Mouse (Mus musculus): ENCODE measurements around the gene Ddx56. TPM values are rescaled to one million over a fixed set of nuclear protein-coding genes. Genes with fewer than 3 reads are reported as not detected.

Ddx56 gene
- polyA plus RNA-seq, 1 experiment from 2014 or later, result 112 TPM

- 92% methylated on average over 2 of the region's 2 CpGs for WGBS
- H3K9me3 ChIP-seq (ENCODE audit: control insufficient read depth, low read length), result no peaks in the 10 kb centered on the region
- H3K36me3 ChIP-seq (ENCODE audit: control insufficient read depth, insufficient read depth, low read length), result peaks cover 17% of the 10 kb centered on the region
- H3K9ac ChIP-seq (ENCODE audit: low read depth, low read length), result no peak overlapping the region
- H3K4me3 ChIP-seq (ENCODE audit: low read length), result no peak overlapping the region
- ATAC-seq (ENCODE audit: low FRiP score, low TSS enrichment), result no peak
- H3K27me3 ChIP-seq (ENCODE audit: control insufficient read depth, insufficient read depth, low read length), result no peaks in the 10 kb centered on the region
- H3K4me2 ChIP-seq (replicated peaks; ENCODE audit: low read depth, low read length), result no peak overlapping the region
- no peaks in the 10 kb centered on the region for H3K4me1 ChIP-seq (ENCODE audit: control insufficient read depth, insufficient read depth, low read length)
- H3K27ac ChIP-seq (ENCODE audit: low read depth, low read length), result no peak overlapping the region
Observed at GRCm38 (mm10) chr11:6293601-6294000, 26.0 kb upstream of the Ddx56 start.

- Histone ChIP-seq H3K9ac (ENCODE audit: low read depth, low read length) (no peak overlapping the region), H3K4me3 (ENCODE audit: low read length) (peak overlapping the region; percentile 90), H3K36me3 (ENCODE audit: control insufficient read depth, insufficient read depth, low read length) (peaks cover 11% of the 10 kb centered on the region), H3K27me3 (ENCODE audit: control insufficient read depth, insufficient read depth, low read length) (no peaks in the 10 kb centered on the region), H3K27ac (ENCODE audit: low read depth, low read length) (0 out of 2 replicates have a peak overlapping the region, but pooled peaks have one; percentile 89), H3K4me1 (ENCODE audit: control insufficient read depth, insufficient read depth, low read length) (no peaks in the 10 kb centered on the region), H3K4me2 (replicated peaks; ENCODE audit: low read depth, low read length) (peak overlapping the region; percentile 88), H3K9me3 (ENCODE audit: control insufficient read depth, low read length) (no peaks in the 10 kb centered on the region)
- ATAC-seq (ENCODE audit: low FRiP score, low TSS enrichment), result no peak
- 92% methylated on average over 4 of the region's 4 CpGs for WGBS
Observed at GRCm38 (mm10) chr11:6292988-6293349, 25.4 kb upstream of the Ddx56 start.

GRCm38 (mm10) chr11:6292116-6292987 is 24.8 kb upstream of the Ddx56 start:
- ATAC-seq (ENCODE audit: low FRiP score, low TSS enrichment), result no peak; the same call in 1 of the 2 replicates
- Histone ChIP-seq H3K9ac (ENCODE audit: low read depth, low read length) (peak overlapping the region; percentile 78), H3K36me3 (ENCODE audit: control insufficient read depth, insufficient read depth, low read length) (peaks cover 5% of the 10 kb centered on the region), H3K4me1 (ENCODE audit: control insufficient read depth, insufficient read depth, low read length) (no peaks in the 10 kb centered on the region), H3K4me3 (ENCODE audit: low read length) (peak overlapping the region; percentile 90), H3K9me3 (ENCODE audit: control insufficient read depth, low read length) (no peaks in the 10 kb centered on the region), H3K4me2 (replicated peaks; ENCODE audit: low read depth, low read length) (peak overlapping the region; percentile 88), H3K27ac (ENCODE audit: low read depth, low read length) (peak overlapping the region; percentile 89), H3K27me3 (ENCODE audit: control insufficient read depth, insufficient read depth, low read length) (no peaks in the 10 kb centered on the region)
- WGBS, result 15% methylated on average over 33 of the region's 33 CpGs

GRCm38 (mm10) chr11:6291401-6292115 is 24.0 kb upstream of the Ddx56 start, which contains the start of gene Ogdh:
TSS of gene Ogdh (plus strand) at chr11:6291633.
- peak within 1 kb of the TSS; percentile 90 for H3K4me3 ChIP-seq (ENCODE audit: low read length)
- H3K9me3 ChIP-seq (ENCODE audit: control insufficient read depth, low read length), result no peaks in the 10 kb centered on the region
- H3K36me3 ChIP-seq (ENCODE audit: control insufficient read depth, insufficient read depth, low read length), result no peaks in the 10 kb centered on the region
- ATAC-seq (ENCODE audit: low FRiP score, low TSS enrichment), result peak; percentile 99
- peak within 1 kb of the TSS; percentile 78 for H3K9ac ChIP-seq (ENCODE audit: low read depth, low read length)
- no peaks in the 10 kb centered on the region for H3K27me3 ChIP-seq (ENCODE audit: control insufficient read depth, insufficient read depth, low read length)
- peak within 1 kb of the TSS; percentile 89 for H3K27ac ChIP-seq (ENCODE audit: low read depth, low read length)
- H3K4me2 ChIP-seq (replicated peaks; ENCODE audit: low read depth, low read length), result peak within 1 kb of the TSS; percentile 88
- WGBS, result under 1% methylated on average over 77 of the region's 77 CpGs
- H3K4me1 ChIP-seq (ENCODE audit: control insufficient read depth, insufficient read depth, low read length), result no peaks in the 10 kb centered on the region

GRCm38 (mm10) chr11:6290883-6291282 is 23.3 kb upstream of the Ddx56 start:
- no peaks in the 10 kb centered on the region for H3K27me3 ChIP-seq (ENCODE audit: control insufficient read depth, insufficient read depth, low read length)
- H3K9ac ChIP-seq (ENCODE audit: low read depth, low read length), result peak overlapping the region; percentile 78
- no peak for ATAC-seq (ENCODE audit: low FRiP score, low TSS enrichment)
- no peaks in the 10 kb centered on the region for H3K4me1 ChIP-seq (ENCODE audit: control insufficient read depth, insufficient read depth, low read length)
- no peaks in the 10 kb centered on the region for H3K9me3 ChIP-seq (ENCODE audit: control insufficient read depth, low read length)
- no peaks in the 10 kb centered on the region for H3K36me3 ChIP-seq (ENCODE audit: control insufficient read depth, insufficient read depth, low read length)
- H3K27ac ChIP-seq (ENCODE audit: low read depth, low read length), result 0 out of 2 replicates have a peak overlapping the region, but pooled peaks have one; percentile 89
- WGBS, result 32% methylated on average over 3 of the region's 3 CpGs
- peak overlapping the region; percentile 69 for H3K4me2 ChIP-seq (replicated peaks; ENCODE audit: low read depth, low read length)
- H3K4me3 ChIP-seq (ENCODE audit: low read length), result peak overlapping the region; percentile 90

- H3K4me1 ChIP-seq (ENCODE audit: control insufficient read depth, insufficient read depth, low read length), result no peaks in the 10 kb centered on the region
- 92% methylated on average over 3 of the region's 3 CpGs for WGBS
- no peaks in the 10 kb centered on the region for H3K9me3 ChIP-seq (ENCODE audit: control insufficient read depth, low read length)
- no peak overlapping the region for H3K4me3 ChIP-seq (ENCODE audit: low read length)
- no peak overlapping the region for H3K27ac ChIP-seq (ENCODE audit: low read depth, low read length)
- no peak overlapping the region for H3K9ac ChIP-seq (ENCODE audit: low read depth, low read length)
- no peak for ATAC-seq (ENCODE audit: low FRiP score, low TSS enrichment)
- no peak overlapping the region for H3K4me2 ChIP-seq (replicated peaks; ENCODE audit: low read depth, low read length)
- H3K36me3 ChIP-seq (ENCODE audit: control insufficient read depth, insufficient read depth, low read length), result no peaks in the 10 kb centered on the region
- no peaks in the 10 kb centered on the region for H3K27me3 ChIP-seq (ENCODE audit: control insufficient read depth, insufficient read depth, low read length)
Observed at GRCm38 (mm10) chr11:6290138-6290537, 22.6 kb upstream of the Ddx56 start.

- H3K36me3 ChIP-seq (ENCODE audit: control insufficient read depth, insufficient read depth, low read length), result no peaks in the 10 kb centered on the region
- H3K27me3 ChIP-seq (ENCODE audit: control insufficient read depth, insufficient read depth, low read length), result no peaks in the 10 kb centered on the region
- no peak overlapping the region for H3K4me3 ChIP-seq (ENCODE audit: low read length)
- ATAC-seq (ENCODE audit: low FRiP score, low TSS enrichment), result no peak
- no peaks in the 10 kb centered on the region for H3K4me1 ChIP-seq (ENCODE audit: control insufficient read depth, insufficient read depth, low read length)
- no peak overlapping the region for H3K4me2 ChIP-seq (replicated peaks; ENCODE audit: low read depth, low read length)
- H3K9me3 ChIP-seq (ENCODE audit: control insufficient read depth, low read length), result peaks cover 4% of the 10 kb centered on the region; the same call in 1 of the 2 replicates
- no peak overlapping the region for H3K9ac ChIP-seq (ENCODE audit: low read depth, low read length)
- 85% methylated on average over 3 of the region's 3 CpGs for WGBS
- H3K27ac ChIP-seq (ENCODE audit: low read depth, low read length), result no peak overlapping the region
Observed at GRCm38 (mm10) chr11:6282940-6283339, 15.4 kb upstream of the Ddx56 start.

GRCm38 (mm10) chr11:6276466-6276865 is 8.9 kb upstream of the Ddx56 start:
- Histone ChIP-seq H3K4me1 (ENCODE audit: control insufficient read depth, insufficient read depth, low read length) (peaks cover 16% of the 10 kb centered on the region; the same call in 1 of the 2 replicates), H3K9ac (ENCODE audit: low read depth, low read length) (no peak overlapping the region), H3K27ac (ENCODE audit: low read depth, low read length) (no peak overlapping the region), H3K4me2 (replicated peaks; ENCODE audit: low read depth, low read length) (no peak overlapping the region), H3K4me3 (ENCODE audit: low read length) (no peak overlapping the region), H3K27me3 (ENCODE audit: control insufficient read depth, insufficient read depth, low read length) (no peaks in the 10 kb centered on the region), H3K36me3 (ENCODE audit: control insufficient read depth, insufficient read depth, low read length) (peaks cover 7% of the 10 kb centered on the region), H3K9me3 (ENCODE audit: control insufficient read depth, low read length) (peaks cover 4% of the 10 kb centered on the region; the same call in 1 of the 2 replicates)
- ATAC-seq (ENCODE audit: low FRiP score, low TSS enrichment), result no peak
- 76% methylated on average over 3 of the region's 3 CpGs for WGBS

Measured in kidney, embryonic 14.5 days (tissue).